Comparison of ENCODE assay signal across 8 mouse cellular contexts in genomic region chr14:64586860-64587698, GRCm38 (mm10).
A peak's percentile ranks its signal among the peaks of the same experiment; 100 is the strongest.
DNase-seq lines count a peak whose midpoint lies in the region; ATAC-seq lines count a peak whose summit lies in the region.

No protein-coding gene starts in this region.

- under 1% methylated on average over 35 of the region's 58 CpGs for whole genome bisulfite sequencing in embryonic facial prominence, embryonic 14.5 days
- 1% methylated on average over 56 of the region's 58 CpGs for WGBS in neural tube, embryonic 12.5 days

- H3K27me3 ChIP-seq in embryonic facial prominence, embryonic 14.5 days (replicated peaks; ENCODE audit: control insufficient read depth, insufficient read depth, low read length) = peaks cover 96% of the 10 kb centered on the region
- peaks cover 4% of the 10 kb centered on the region; the same call in 1 of the 2 replicates for H3K27me3 ChIP-seq in neural tube, embryonic 12.5 days (replicated peaks)

- no peak overlapping the region; the same call in 1 of the 2 replicates for H3K27ac ChIP-seq in embryonic facial prominence, embryonic 14.5 days (replicated peaks; ENCODE audit: low read depth, low read length)
- H3K27ac ChIP-seq in neural tube, embryonic 12.5 days = peak overlapping the region; percentile 97

- peak overlapping the region; percentile 47 for H3K4me3 ChIP-seq in embryonic facial prominence, embryonic 14.5 days (ENCODE audit: low read depth, low read length)
- peak overlapping the region; percentile 60 for H3K4me3 ChIP-seq in neural tube, embryonic 12.5 days

- no peaks in the 10 kb centered on the region for H3K36me3 ChIP-seq in embryonic facial prominence, embryonic 14.5 days (ENCODE audit: control insufficient read depth, insufficient read depth, low read length)
- peaks cover 12% of the 10 kb centered on the region; the same call in 1 of the 2 replicates for H3K36me3 ChIP-seq in neural tube, embryonic 12.5 days

- peak overlapping the region; percentile 35; the same call in 1 of the 2 replicates for H3K9ac ChIP-seq in embryonic facial prominence, embryonic 14.5 days (ENCODE audit: low read depth, low read length)
- H3K9ac ChIP-seq in neural tube, embryonic 12.5 days = peak overlapping the region; percentile 99

- DNase-seq in layer of hippocampus, postnatal 10 days (ENCODE audit: low spot score in 2 of 2) = peak; percentile 53 to 67
- no peak for DNase-seq in layer of hippocampus, adult 9-10 months (ENCODE audit: low spot score)
- no peak for DNase-seq in embryonic facial prominence, embryonic 14.5 days (ENCODE audit: low spot score)
- peak; percentile 55 to 72 for DNase-seq in left cerebral cortex, postnatal 25 days (ENCODE audit: low spot score in 2 of 2)
- DNase-seq in ovary, adult 18-20 months (ENCODE audit: low spot score) = no peak
- no peak for DNase-seq in adrenal gland, adult 18-20 months (ENCODE audit: low spot score in 2 of 2)

- intact Hi-C loops in left cerebral cortex, postnatal 25 days (cut with DNase I) = loop anchor here (1.0 to 5.0 kb wide), 6 partner anchors 135 to 460 kb away; no protein-coding TSS in a partner anchor

- peak overlapping the region; percentile 80 for H3K4me2 ChIP-seq in embryonic facial prominence, embryonic 14.5 days (ENCODE audit: low read depth, low read length)
- peak overlapping the region; percentile 80 for H3K4me2 ChIP-seq in neural tube, embryonic 12.5 days (replicated peaks)

- H3K4me1 ChIP-seq in embryonic facial prominence, embryonic 14.5 days (ENCODE audit: control insufficient read depth, insufficient read depth, low read length) = peaks cover 16% of the 10 kb centered on the region
- H3K4me1 ChIP-seq in neural tube, embryonic 12.5 days = peaks cover 37% of the 10 kb centered on the region

- peak; percentile 54; the same call in 1 of the 2 replicates for ATAC-seq in cerebellum, adult (ENCODE audit: insufficient number of reproducible peaks, low FRiP score, low TSS enrichment)
- ATAC-seq in embryonic facial prominence, embryonic 14.5 days (ENCODE audit: low read depth) = peak; percentile 66; the same call in 1 of the 2 replicates
- peak; percentile 70 for ATAC-seq in neural tube, embryonic 12.5 days (ENCODE audit: low FRiP score, low read depth)

- H3K9me3 ChIP-seq in embryonic facial prominence, embryonic 14.5 days (ENCODE audit: control insufficient read depth, low read length) = no peaks in the 10 kb centered on the region
- no peaks in the 10 kb centered on the region for H3K9me3 ChIP-seq in neural tube, embryonic 12.5 days

Comparison
In these comparisons a context has a peak if more than half of its experiments do, and no peak if none do; other contexts are left out.
1. DNase-seq: peak in layer of hippocampus, postnatal 10 days (2 of 2) and left cerebral cortex, postnatal 25 days (2 of 2); none in layer of hippocampus, adult 9-10 months (single experiment), embryonic facial prominence, embryonic 14.5 days (single experiment), ovary, adult 18-20 months (single experiment) and adrenal gland, adult 18-20 months (0 of 2).
2. Peak in every context shown above with its lines, with median percentiles within 50 percentile points of each other: ATAC-seq.